Mouse (Mus musculus): ENCODE measurements around the gene Kif5c. TPM values are rescaled to one million over a fixed set of nuclear protein-coding genes. Genes with fewer than 3 reads are reported as not detected.

Kif5c gene
- total RNA-seq, 2 experiments from 2014 or later: 8.2 to 14.3 TPM

GRCm38 (mm10) chr2:49746947-49747346 lies 127.8 kb downstream of the Kif5c start:
- peak; percentile 68 for DNase-seq

DNA sequence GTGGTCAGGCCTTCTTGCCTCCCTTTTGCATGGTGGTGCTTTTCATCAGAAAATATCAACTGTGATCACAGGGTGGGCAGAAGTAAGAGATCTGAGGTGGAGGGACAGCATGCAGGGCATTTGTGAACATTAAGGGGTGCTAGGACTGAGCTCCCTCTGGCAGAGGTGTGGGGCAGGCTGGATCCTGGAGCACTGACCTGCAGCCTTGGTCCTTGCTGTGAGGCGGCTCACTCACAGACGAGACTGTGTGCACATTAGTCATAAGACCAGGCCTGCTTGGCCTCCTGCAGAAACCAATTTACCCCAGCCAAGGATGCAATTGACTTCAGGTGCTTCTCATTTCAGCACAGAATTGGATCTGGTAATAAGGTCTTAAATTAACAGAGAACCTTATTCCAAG lies 128.6 kb downstream of the Kif5c start:
- DNase-seq: no peak

GRCm38 (mm10) chr2:49748628-49749342 lies 129.7 kb downstream of the Kif5c start:
- peak; percentile 55 for DNase-seq

GRCm38 (mm10) chr2:49749730-49750576 lies 130.9 kb downstream of the Kif5c start:
- no peak for DNase-seq

GRCm38 (mm10) chr2:49751544-49752210 lies 132.6 kb downstream of the Kif5c start:
- DNase-seq: no peak

DNA sequence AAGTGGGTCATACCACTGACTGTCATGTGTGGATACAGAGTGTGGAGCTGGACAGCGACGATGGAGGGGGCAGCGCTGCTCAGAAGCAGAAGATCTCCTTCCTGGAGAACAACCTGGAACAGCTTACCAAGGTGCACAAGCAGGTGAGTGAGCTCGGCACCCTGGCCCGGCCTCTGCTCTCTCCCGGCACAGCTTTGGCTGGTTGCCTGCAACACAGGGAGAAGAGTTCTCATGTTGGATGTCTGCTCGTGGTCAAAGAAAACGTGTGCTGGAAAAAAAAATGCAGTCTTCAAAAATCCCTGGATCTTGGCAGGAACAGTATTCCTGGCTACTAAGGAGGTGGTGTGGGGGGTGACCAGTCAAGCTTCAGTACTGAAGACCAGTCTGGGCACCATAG lies 133.1 kb downstream of the Kif5c start:
- DNase-seq: no peak

DNA sequence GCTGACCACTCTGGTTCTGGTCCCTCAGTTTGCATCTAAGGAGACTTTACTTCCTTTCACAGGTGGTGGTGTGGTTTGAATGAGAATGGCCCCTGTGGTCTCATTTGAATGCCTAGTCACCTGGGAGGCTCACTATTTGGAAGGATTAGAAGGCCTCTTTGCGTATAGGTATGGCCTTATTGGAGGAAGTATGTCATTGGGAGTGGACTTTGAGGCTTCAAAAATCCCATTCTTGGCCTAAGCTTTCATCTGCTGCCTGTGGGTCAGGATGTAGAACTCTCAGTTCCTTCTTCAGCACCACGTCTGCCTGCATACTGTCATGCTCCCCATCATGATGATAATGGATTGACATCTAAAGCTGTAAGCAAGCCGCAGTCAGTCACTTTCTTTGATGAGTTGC lies 134.0 kb downstream of the Kif5c start:
- no peak for DNase-seq

DNA sequence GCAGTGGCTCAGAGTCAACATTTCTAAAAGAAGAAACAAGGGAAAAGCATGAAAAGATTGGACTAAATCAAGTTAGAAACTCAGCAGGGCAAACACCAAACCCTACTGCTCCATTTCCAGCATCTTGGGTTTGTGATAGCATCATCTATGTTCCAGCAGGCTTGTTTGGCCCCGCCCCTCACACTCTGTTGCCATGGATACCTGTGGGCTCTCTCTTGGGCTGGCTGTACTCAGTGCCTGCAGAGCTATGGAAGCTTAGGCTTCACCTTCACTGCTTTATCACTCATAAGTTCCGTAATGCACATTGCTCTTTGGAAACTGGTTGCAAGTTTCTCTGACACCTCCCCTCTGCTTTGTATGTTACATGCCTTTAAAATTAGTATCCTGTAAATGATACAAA lies 136.0 kb downstream of the Kif5c start:
- no peak for DNase-seq

DNA sequence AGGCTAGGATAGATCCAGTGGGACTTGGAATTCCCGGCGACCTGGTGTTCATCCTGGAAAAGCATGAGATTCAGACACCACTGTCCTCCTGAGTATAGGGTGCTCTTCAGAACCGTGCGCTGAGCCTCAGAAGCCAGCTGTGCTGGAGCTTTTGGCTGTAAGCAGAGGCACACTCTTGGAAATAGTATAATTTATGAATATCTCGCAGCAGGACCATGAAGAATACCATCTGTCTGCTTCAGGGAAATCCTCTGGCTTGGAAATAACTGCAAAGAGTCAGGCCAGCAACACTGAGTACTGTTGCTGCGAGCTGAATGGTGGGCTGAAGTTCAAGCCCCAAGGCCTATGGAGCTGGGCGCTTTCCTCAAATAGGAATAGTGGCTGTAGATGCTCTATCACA lies 138.5 kb downstream of the Kif5c start:
- no peak for DNase-seq

GRCm38 (mm10) chr2:49764331-49764946 lies 145.3 kb downstream of the Kif5c start:
- DNase-seq: peak; percentile 54

DNA sequence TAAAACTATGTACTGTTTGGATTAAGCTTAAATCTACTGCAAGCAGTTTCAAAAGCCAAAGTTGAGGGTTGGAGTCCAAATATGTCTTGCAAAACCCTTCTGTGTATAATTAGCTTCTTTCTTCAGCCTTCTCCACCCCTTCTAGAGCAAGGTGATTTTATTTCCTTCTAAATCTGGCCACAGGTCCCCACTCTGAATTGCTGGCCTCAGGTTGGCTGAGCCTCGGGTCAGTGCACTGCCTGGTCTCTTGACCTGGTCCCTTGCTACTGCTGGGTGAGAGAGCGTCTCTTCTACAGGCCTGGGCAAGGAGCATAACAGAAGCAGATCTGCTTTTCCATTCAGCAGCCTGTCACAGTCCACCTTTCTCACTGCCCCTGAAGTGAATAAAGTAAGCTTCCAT lies 149.8 kb downstream of the Kif5c start:
- no peak for DNase-seq

- no peak for DNase-seq
Measured at GRCm38 (mm10) chr2:49770440-49770839, 151.3 kb downstream of the Kif5c start.

GRCm38 (mm10) chr2:49771172-49771571 lies 152.1 kb downstream of the Kif5c start:
- no peak for DNase-seq

GRCm38 (mm10) chr2:49773194-49773931 lies 154.3 kb downstream of the Kif5c start:
- DNase-seq: no peak

DNA sequence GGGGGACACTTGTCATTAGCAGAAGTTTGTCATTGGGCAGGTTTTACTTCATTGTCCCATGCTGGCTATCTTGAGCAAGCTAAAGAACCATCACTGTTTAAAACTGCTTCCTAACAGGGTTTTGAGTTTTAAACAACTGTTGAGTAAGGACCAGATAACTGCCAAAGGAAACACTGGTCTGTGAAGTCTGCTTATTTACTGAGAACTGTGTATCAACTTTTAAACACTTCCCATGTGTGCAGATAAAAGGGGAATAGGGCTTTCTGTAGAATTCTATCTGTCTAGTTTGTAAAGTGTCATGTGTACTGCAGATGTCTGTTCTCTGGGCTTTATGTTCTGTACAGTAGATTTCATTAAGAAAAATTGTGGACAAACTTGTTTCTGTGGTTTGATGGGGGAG lies 155.1 kb downstream of the Kif5c start:
- DNase-seq: no peak

DNA sequence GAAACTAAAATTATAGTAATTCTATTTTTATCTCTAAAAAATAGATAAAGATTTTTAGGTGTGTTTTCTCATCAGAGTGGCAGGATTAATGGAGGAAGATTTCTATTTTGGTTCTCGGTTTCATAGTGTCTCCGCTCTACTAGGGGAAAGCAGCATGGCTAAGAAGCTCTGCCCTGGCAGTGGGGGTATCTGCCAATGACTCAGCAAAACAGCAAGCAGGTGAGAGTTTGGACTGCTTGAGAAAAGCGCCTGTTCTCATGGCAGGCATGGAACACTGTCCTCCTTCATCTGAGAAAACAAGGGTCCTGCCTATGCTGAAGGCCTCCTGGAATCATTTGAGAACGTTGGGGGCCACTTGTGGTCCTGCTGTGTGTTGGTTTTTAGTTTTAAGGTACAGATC lies 156.1 kb downstream of the Kif5c start:
- DNase-seq: no peak

DNA sequence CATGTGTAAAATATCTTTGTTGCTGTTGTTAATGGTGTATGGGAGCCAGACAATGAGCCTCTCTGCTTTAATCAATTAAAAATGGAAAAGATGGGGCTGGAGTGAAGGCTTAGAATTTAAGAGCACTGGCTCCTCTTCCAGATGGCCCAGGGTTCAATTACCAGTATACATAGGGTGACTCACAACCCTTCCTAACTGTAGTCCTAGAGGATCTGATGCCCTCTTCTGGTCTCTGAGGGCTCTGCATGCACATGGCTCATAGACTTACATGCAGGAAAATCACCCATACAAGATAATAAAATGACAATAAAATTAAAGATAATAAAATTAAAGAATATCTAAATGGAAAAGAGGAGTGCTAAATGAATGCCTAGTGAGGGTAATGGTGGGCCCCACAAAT lies 156.6 kb downstream of the Kif5c start:
- DNase-seq: no peak

GRCm38 (mm10) chr2:49776407-49776806 lies 157.3 kb downstream of the Kif5c start:
- no peak for DNase-seq

GRCm38 (mm10) chr2:49787376-49788050 lies 168.4 kb downstream of the Kif5c start, which contains the start of gene Lypd6b:
TSS of gene Lypd6b (plus strand) at chr2:49787688.
- peak; percentile 22 for DNase-seq

DNA sequence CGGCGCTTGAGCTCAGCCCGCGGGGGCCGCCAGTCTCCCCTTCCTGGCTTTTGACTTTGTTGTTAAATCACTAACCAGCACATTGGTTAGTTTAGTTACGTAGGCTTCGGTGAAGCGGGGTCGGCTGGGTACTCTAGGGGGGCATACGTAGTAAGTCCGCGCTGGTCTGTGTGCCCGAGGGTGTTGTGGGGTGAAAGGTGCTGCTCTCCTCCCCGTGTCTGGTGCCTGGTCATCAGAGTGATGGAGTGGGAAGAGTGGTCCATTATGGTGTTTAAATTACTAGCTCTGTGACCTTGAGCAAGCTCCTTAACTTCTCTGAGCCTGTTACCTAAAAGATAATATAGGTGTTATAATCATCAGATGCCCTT lies 168.9 kb downstream of the Kif5c start:
- no peak for DNase-seq

GRCm38 (mm10) chr2:49788643-49789042 lies 169.5 kb downstream of the Kif5c start:
- no peak for DNase-seq

All from adrenal gland, postnatal 10 days (tissue).